15 mouse cellular contexts compared by ENCODE assay signal in genomic region chr6:88737509-88737888, GRCm38 (mm10). TPM values are rescaled to one million over a fixed set of nuclear protein-coding genes. Genes with fewer than 3 reads are reported as not detected.
DNase-seq lines count a peak whose midpoint lies in the region; ATAC-seq and TF ChIP-seq lines count a peak whose summit lies in the region.
"Had no signal": no experiment of that assay in that cellular context is flagged by ENCODE, and none has a peak within 500 bp of the region (broad histone marks: within the 10 kb centered on the region; RNA-seq: fewer than 3 reads in every experiment).

No protein-coding gene starts in this region.

- intact Hi-C loops in heart, postnatal 14 days (cut with DNase I): no loop called here

- no peak overlapping the region for H3K9ac ChIP-seq in heart, embryonic 12.5 days
- no peak overlapping the region for H3K9ac ChIP-seq in lung, embryonic 14.5 days
- no peak overlapping the region for H3K9ac ChIP-seq in embryonic facial prominence, embryonic 15.5 days
- no peak overlapping the region for H3K9ac ChIP-seq in stomach, embryonic 16.5 days (ENCODE audit: low read length)
- H3K9ac ChIP-seq: midbrain, embryonic 13.5 days had no signal

- 0 out of 2 replicates have a peak, but pooled peaks cover 6% of the 10 kb centered on the region for H3K9me3 ChIP-seq in heart, embryonic 12.5 days (replicated peaks)
- H3K9me3 ChIP-seq in lung, embryonic 14.5 days (ENCODE audit: low read depth, low read length): no peaks in the 10 kb centered on the region; the same call in 1 of the 2 replicates
- no peaks in the 10 kb centered on the region for H3K9me3 ChIP-seq in embryonic facial prominence, embryonic 15.5 days (replicated peaks)
- H3K9me3 ChIP-seq in stomach, embryonic 16.5 days (replicated peaks; ENCODE audit: control insufficient read depth, low read length): no peaks in the 10 kb centered on the region
- H3K9me3 ChIP-seq in forebrain, embryonic 10.5 days: no peaks in the 10 kb centered on the region
- H3K9me3 ChIP-seq: heart, embryonic 10.5 days; midbrain, embryonic 13.5 days had no signal

- H3K4me1 ChIP-seq in heart, embryonic 12.5 days (replicated peaks): peaks cover 8% of the 10 kb centered on the region; the same call in 1 of the 2 replicates
- peaks cover 12% of the 10 kb centered on the region for H3K4me1 ChIP-seq in lung, embryonic 14.5 days (ENCODE audit: insufficient read depth)
- H3K4me1 ChIP-seq in embryonic facial prominence, embryonic 15.5 days: peaks cover 43% of the 10 kb centered on the region
- H3K4me1 ChIP-seq in stomach, embryonic 16.5 days (ENCODE audit: control insufficient read depth, insufficient read depth, low read length): peaks cover 24% of the 10 kb centered on the region
- peaks cover 31% of the 10 kb centered on the region for H3K4me1 ChIP-seq in forebrain, embryonic 10.5 days

- H3K27me3 ChIP-seq in heart, embryonic 12.5 days (replicated peaks): no peaks in the 10 kb centered on the region; the same call in 1 of the 2 replicates
- H3K27me3 ChIP-seq in lung, embryonic 14.5 days (ENCODE audit: insufficient read depth, low read length): no peaks in the 10 kb centered on the region
- no peaks in the 10 kb centered on the region for H3K27me3 ChIP-seq in embryonic facial prominence, embryonic 15.5 days
- no peaks in the 10 kb centered on the region for H3K27me3 ChIP-seq in stomach, embryonic 16.5 days (ENCODE audit: control insufficient read depth, insufficient read depth, low read length)
- H3K27me3 ChIP-seq in forebrain, embryonic 10.5 days (ENCODE audit: poor library complexity, severe bottlenecking): peaks cover 1% of the 10 kb centered on the region
- H3K27me3 ChIP-seq: midbrain, embryonic 13.5 days had no signal

- ATAC-seq in heart, embryonic 12.5 days (ENCODE audit: insufficient number of reproducible peaks, low FRiP score): peak; percentile 9; the same call in 1 of the 2 replicates
- no peak for ATAC-seq in lung, embryonic 14.5 days (ENCODE audit: insufficient read depth)
- no peak for ATAC-seq in embryonic facial prominence, embryonic 15.5 days (ENCODE audit: insufficient number of reproducible peaks, low FRiP score, low TSS enrichment, low read depth)
- ATAC-seq in stomach, embryonic 16.5 days (ENCODE audit: insufficient read depth, low FRiP score): no peak
- ATAC-seq: midbrain, embryonic 13.5 days had no signal

- H3K4me3 ChIP-seq in heart, embryonic 12.5 days: no peak overlapping the region
- no peak overlapping the region for H3K4me3 ChIP-seq in lung, embryonic 14.5 days (ENCODE audit: low read depth, low read length)
- no peak overlapping the region for H3K4me3 ChIP-seq in embryonic facial prominence, embryonic 15.5 days (replicated peaks)
- H3K4me3 ChIP-seq in stomach, embryonic 16.5 days (replicated peaks; ENCODE audit: low read length): no peak overlapping the region
- no peak overlapping the region for H3K4me3 ChIP-seq in forebrain, embryonic 10.5 days
- H3K4me3 ChIP-seq: heart, embryonic 10.5 days; midbrain, embryonic 13.5 days; myocyte had no signal

- 74% methylated on average over 6 of the region's 6 CpGs for WGBS in heart, embryonic 12.5 days
- 56% methylated on average over 6 of the region's 6 CpGs for WGBS in lung, embryonic 14.5 days
- WGBS in embryonic facial prominence, embryonic 15.5 days: 74% methylated on average over 6 of the region's 6 CpGs
- 63% methylated on average over 6 of the region's 6 CpGs for WGBS in stomach, embryonic 16.5 days
- 83% methylated on average over 6 of the region's 6 CpGs for WGBS in forebrain, embryonic 10.5 days

- TF ChIP-seq CTCF in lung, embryonic 14.5 days (IDR thresholded peaks at IDR 0.05; ENCODE audit: low read depth): no peak

- no peak for DNase-seq in heart, postnatal 14 days
- DNase-seq in lung, embryonic 14.5 days: no peak
- DNase-seq in lung, postnatal 25 days (ENCODE audit: low spot score): no peak
- DNase-seq in embryo, embryonic 10.5 days (ENCODE audit: low spot score): no peak
- DNase-seq in forebrain, embryonic 10.5 days (ENCODE audit: extremely low spot score, low spot score): no peak
- DNase-seq: B cell, adult 2 months; gastrocnemius, postnatal 10 days; heart, postnatal 36 days; thymus, postnatal 4 days had no signal

- H3K4me2 ChIP-seq in heart, embryonic 12.5 days: no peak overlapping the region
- H3K4me2 ChIP-seq in lung, embryonic 14.5 days: no peak overlapping the region
- H3K4me2 ChIP-seq in embryonic facial prominence, embryonic 15.5 days (replicated peaks): no peak overlapping the region
- H3K4me2 ChIP-seq in stomach, embryonic 16.5 days (ENCODE audit: low read depth, low read length): no peak overlapping the region
- H3K4me2 ChIP-seq: midbrain, embryonic 13.5 days had no signal

- H3K36me3 ChIP-seq in heart, embryonic 12.5 days: no peaks in the 10 kb centered on the region
- peaks cover 6% of the 10 kb centered on the region; the same call in 1 of the 2 replicates for H3K36me3 ChIP-seq in lung, embryonic 14.5 days (ENCODE audit: insufficient read depth)
- H3K36me3 ChIP-seq in embryonic facial prominence, embryonic 15.5 days: no peaks in the 10 kb centered on the region
- H3K36me3 ChIP-seq in stomach, embryonic 16.5 days (ENCODE audit: control insufficient read depth, insufficient read depth, low read length): no peaks in the 10 kb centered on the region
- no peaks in the 10 kb centered on the region for H3K36me3 ChIP-seq in forebrain, embryonic 10.5 days (replicated peaks)
- H3K36me3 ChIP-seq: heart, embryonic 10.5 days; midbrain, embryonic 13.5 days had no signal

- no peak overlapping the region for H3K27ac ChIP-seq in heart, embryonic 12.5 days (ENCODE audit: poor library complexity, severe bottlenecking)
- H3K27ac ChIP-seq in lung, embryonic 14.5 days (ENCODE audit: low read depth): peak overlapping the region; percentile 72
- H3K27ac ChIP-seq in embryonic facial prominence, embryonic 15.5 days (replicated peaks): peak overlapping the region; percentile 25; the same call in 1 of the 2 replicates
- peak overlapping the region; percentile 64; the same call in 1 of the 2 replicates for H3K27ac ChIP-seq in stomach, embryonic 16.5 days (ENCODE audit: low read length)
- H3K27ac ChIP-seq in forebrain, embryonic 10.5 days: no peak overlapping the region
- H3K27ac ChIP-seq: heart, embryonic 10.5 days; midbrain, embryonic 13.5 days had no signal

RNA-seq across cellular contexts. Expression of gene Mgll, which starts 13.3 kb away (rescaled TPM):
- 9.2 and 9.7 TPM in 2 replicates for polyA plus RNA-seq in heart, embryonic 12.5 days (2016; fragmentation: Nextera tagmentation; extraction: Ambion mirVana)
- 100 to 1,000 TPM; 173 to 177 TPM for total RNA-seq in heart, postnatal 14 days (2021)
- polyA plus RNA-seq in lung, embryonic 14.5 days (2014; fragmentation: Nextera tagmentation; extraction: Ambion mirVana): 71.5 and 72.4 TPM in 2 replicates
- polyA plus RNA-seq in embryonic facial prominence, embryonic 15.5 days (2015; fragmentation: Nextera tagmentation; extraction: Ambion mirVana): 28.7 and 31.6 TPM in 2 replicates
- polyA plus RNA-seq in stomach, embryonic 16.5 days (2015; fragmentation: Nextera tagmentation; extraction: Ambion mirVana): 121 and 125 TPM in 2 replicates
- polyA plus RNA-seq in forebrain, embryonic 10.5 days (2016; fragmentation: Nextera tagmentation; extraction: Ambion mirVana): 5.8 and 7.4 TPM in 2 replicates

Comparison
In these comparisons a context has a peak if more than half of its experiments do, and no peak if none do; other contexts are left out.
1. H3K27ac ChIP-seq: peak in lung, embryonic 14.5 days (single experiment), embryonic facial prominence, embryonic 15.5 days (single experiment) and stomach, embryonic 16.5 days (single experiment); none in heart, embryonic 12.5 days (single experiment) and forebrain, embryonic 10.5 days (single experiment).